Mouse (Mus musculus) heart, postnatal 0 days (tissue): ENCODE measurements around the gene Qpctl.

Experiments
- CTCF ChIP-seq: IDR thresholded peaks from 2 replicates; pipeline ENCODE4 v1.5.1; 2016; ENCODE audit warnings: antibody characterized with exemption, control low read depth, low read depth
- EP300 ChIP-seq: IDR thresholded peaks from 2 replicates; pipeline ENCODE4 v1.6.1; 2016; ENCODE audit warnings: antibody characterized with exemption, low read depth

GRCm38 (mm10) chr7:19097863-19098262 lies 51.2 kb downstream of the Qpctl start:
- no peak for TF ChIP-seq CTCF
- TF ChIP-seq EP300 = no peak
